11 mouse cellular contexts compared by ENCODE assay signal in genomic region chr1:170147651-170148448, GRCm38 (mm10). TPM values are rescaled to one million over a fixed set of nuclear protein-coding genes. Genes with fewer than 3 reads are reported as not detected.
DNase-seq lines count a peak whose midpoint lies in the region; ATAC-seq and TF ChIP-seq lines count a peak whose summit lies in the region.
"Had no signal": no experiment of that assay in that cellular context is flagged by ENCODE, and none has a peak within 500 bp of the region (broad histone marks: within the 10 kb centered on the region; RNA-seq: fewer than 3 reads in every experiment).

No protein-coding gene starts in this region.

- H3K27me3 ChIP-seq in G1E (ENCODE audit: insufficient read depth, low read length): no peaks in the 10 kb centered on the region
- H3K27me3 ChIP-seq: forebrain, embryonic 12.5 days; hindbrain, embryonic 12.5 days; limb, embryonic 13.5 days had no signal

- DNase-seq in adrenal gland, adult (ENCODE audit: inconsistent age in 2 of 2, low spot score in 1 of 2): peak; percentile 18 to 69
- DNase-seq in adrenal gland, adult 18-20 months (ENCODE audit: low spot score in 2 of 2): no peak
- DNase-seq in G1E (ENCODE audit: low spot score): no peak
- peak; percentile 37 for DNase-seq in induced T-regulatory cell, adult 2 months (ENCODE audit: low read depth)
- peak; percentile 81 to 83 for DNase-seq in spleen, postnatal 36 days (ENCODE audit: low spot score in 2 of 2)
- no peak for DNase-seq in kidney, postnatal 36 days
- DNase-seq in cerebellum, postnatal 25 days: no peak
- DNase-seq in layer of hippocampus, adult 9-10 months (ENCODE audit: low spot score): no peak

- no peak for TF ChIP-seq CTCF in G1E (IDR thresholded peaks at IDR 0.05; ENCODE audit: low read depth, low read length)

- peaks cover 88% of the 10 kb centered on the region for H3K36me3 ChIP-seq in G1E (replicated peaks)

- H3K9me3 ChIP-seq in G1E (replicated peaks): no peaks in the 10 kb centered on the region
- H3K9me3 ChIP-seq: forebrain, embryonic 12.5 days; hindbrain, embryonic 12.5 days; limb, embryonic 13.5 days had no signal

- H3K4me3 ChIP-seq in G1E (ENCODE audit: low read depth, low read length): peak overlapping the region; percentile 29; the same call in 1 of the 2 replicates
- H3K4me3 ChIP-seq: forebrain, embryonic 12.5 days; hindbrain, embryonic 12.5 days; limb, embryonic 13.5 days had no signal

- peaks cover 32% of the 10 kb centered on the region for H3K4me1 ChIP-seq in G1E (ENCODE audit: insufficient read depth, low read depth, low read length)
- H3K4me1 ChIP-seq: forebrain, embryonic 12.5 days; hindbrain, embryonic 12.5 days had no signal

- ATAC-seq in G1E (ENCODE audit: extremely low read depth, insufficient number of reproducible peaks, low FRiP score, poor library complexity, severe bottlenecking): peak; percentile 59

RNA-seq across cellular contexts. Expression of gene Uap1, which starts 26.9 kb away (rescaled TPM):
- total RNA-seq in adrenal gland, adult 18-20 months (2021): 10 to 100 TPM; 68.0 to 84.4 TPM
- 167 and 171 TPM in 2 replicates for total RNA-seq in G1E (2014; fragmentation: Nextera tagmentation)
- 530 and 570 TPM in 2 replicates for total RNA-seq in G1E (2017)
- polyA plus RNA-seq in G1E (2012): 16.7 and 24.1 TPM in 2 replicates

RNA-seq across cellular contexts. Expression of gene Ddr2, which starts 37.3 kb away (rescaled TPM):
- total RNA-seq in adrenal gland, adult 18-20 months (2021): 10 to 100 TPM; 16.3 to 23.5 TPM
- total RNA-seq in G1E (2014; fragmentation: Nextera tagmentation): 0.08 TPM in 1 of 2 replicates, not detected in the other
- total RNA-seq in G1E (2017): 0.05 and 0.17 TPM in 2 replicates
- not detected in 2 replicates for polyA plus RNA-seq in G1E (2012)

Comparison
In these comparisons a context has a peak if more than half of its experiments do, and no peak if none do; other contexts are left out.
1. DNase-seq: peak in adrenal gland, adult (2 of 2), induced T-regulatory cell, adult 2 months (single experiment) and spleen, postnatal 36 days (2 of 2); none in adrenal gland, adult 18-20 months (0 of 2), G1E (single experiment), kidney, postnatal 36 days (0 of 2), cerebellum, postnatal 25 days (0 of 2) and layer of hippocampus, adult 9-10 months (single experiment).
2. RNA of gene Ddr2, which starts 37.3 kb away (total RNA-seq): 16.3 to 23.5 TPM in adrenal gland, adult 18-20 months; 0.05 to 0.17 TPM in G1E; every median in the first group is over 10 times any median in the second.